Mouse (Mus musculus): ENCODE data around the gene Lrrtm3.

Lrrtm3 gene

GRCm38 (mm10) chr10:64089680-64090460, at the start of gene Lrrtm3:
Lrrtm3 (minus strand) TSS chr10:64090277.
- peak; percentile 51 for DNase-seq (ENCODE audit: low spot score)

GRCm38 (mm10) chr10:64135481-64135880, 45.4 kb upstream of the Lrrtm3 start:
- no peak for DNase-seq (ENCODE audit: low spot score)

- no peak for DNase-seq (ENCODE audit: low spot score)
Measured at GRCm38 (mm10) chr10:64133461-64133860, 43.4 kb upstream of the Lrrtm3 start.

- DNase-seq (ENCODE audit: low spot score) = no peak
Measured at GRCm38 (mm10) chr10:64130397-64131150, 40.5 kb upstream of the Lrrtm3 start.

GRCm38 (mm10) chr10:64118833-64119232, 28.8 kb upstream of the Lrrtm3 start:
- DNase-seq (ENCODE audit: low spot score) = no peak

- DNase-seq (ENCODE audit: low spot score) = no peak
Measured at GRCm38 (mm10) chr10:64115246-64115645, 25.2 kb upstream of the Lrrtm3 start.

GRCm38 (mm10) chr10:64096532-64096931, 6.5 kb upstream of the Lrrtm3 start:
- DNase-seq (ENCODE audit: low spot score) = no peak

GRCm38 (mm10) chr10:64088774-64089460, 1.2 kb downstream of the Lrrtm3 start:
- no peak for DNase-seq (ENCODE audit: low spot score)

- no peak for DNase-seq (ENCODE audit: low spot score)
Measured at GRCm38 (mm10) chr10:64087936-64088773, 1.9 kb downstream of the Lrrtm3 start.

- no peak for DNase-seq (ENCODE audit: low spot score)
Measured at GRCm38 (mm10) chr10:64087521-64087920, 2.6 kb downstream of the Lrrtm3 start.

- no peak for DNase-seq (ENCODE audit: low spot score)
Measured at GRCm38 (mm10) chr10:64086567-64087391, 3.3 kb downstream of the Lrrtm3 start.

- DNase-seq (ENCODE audit: low spot score) = no peak
Measured at GRCm38 (mm10) chr10:64086183-64086566, 3.9 kb downstream of the Lrrtm3 start.

- DNase-seq (ENCODE audit: low spot score) = no peak
Measured at GRCm38 (mm10) chr10:64084465-64084864, 5.6 kb downstream of the Lrrtm3 start.

- no peak for DNase-seq (ENCODE audit: low spot score)
Measured at GRCm38 (mm10) chr10:64083813-64084212, 6.3 kb downstream of the Lrrtm3 start.

GRCm38 (mm10) chr10:64082345-64082744, 7.7 kb downstream of the Lrrtm3 start:
- no peak for DNase-seq (ENCODE audit: low spot score)

- DNase-seq (ENCODE audit: low spot score) = no peak
Measured at GRCm38 (mm10) chr10:64076410-64077052, 13.5 kb downstream of the Lrrtm3 start.

GRCm38 (mm10) chr10:64075944-64076343, 14.1 kb downstream of the Lrrtm3 start:
- DNase-seq (ENCODE audit: low spot score) = no peak

- no peak for DNase-seq (ENCODE audit: low spot score)
Measured at GRCm38 (mm10) chr10:64063704-64064103, 26.4 kb downstream of the Lrrtm3 start.

- DNase-seq (ENCODE audit: low spot score) = no peak
Measured at GRCm38 (mm10) chr10:64049946-64050345, 40.1 kb downstream of the Lrrtm3 start.

- DNase-seq (ENCODE audit: low spot score) = no peak
Measured at GRCm38 (mm10) chr10:64049151-64049550, 40.9 kb downstream of the Lrrtm3 start.
